Mouse (Mus musculus) left cerebral cortex, adult 18-20 months (tissue): ENCODE data around the gene Pfdn6. TPM values are rescaled to one million over a fixed set of nuclear protein-coding genes. Genes with fewer than 3 reads are reported as not detected.

Experiments
- DNase-seq, 2 experiments: peaks; one replicate each; pipeline ENCODE4 v3.0.0; 2021 to 2022; ENCODE audit warnings: low spot score in 2 of 2, mixed read lengths in 1 of 2
- total RNA-seq, 2 experiments: library from RNA; stranded (reverse); gene quantifications; 2 replicates each; pipeline ENCODE4 v1.2.3; 2021

The Pfdn6 gene
- total RNA-seq, 2 experiments from 2014 or later, result 92.3 to 94.0 TPM

GRCm38 (mm10) chr17:33932970-33933369 lies 7.2 kb downstream of the Pfdn6 start:
- no peak for DNase-seq

GRCm38 (mm10) chr17:33932448-33932847 lies 7.7 kb downstream of the Pfdn6 start:
- no peak for DNase-seq

GRCm38 (mm10) chr17:33931947-33932346 lies 8.2 kb downstream of the Pfdn6 start:
- no peak for DNase-seq

DNA sequence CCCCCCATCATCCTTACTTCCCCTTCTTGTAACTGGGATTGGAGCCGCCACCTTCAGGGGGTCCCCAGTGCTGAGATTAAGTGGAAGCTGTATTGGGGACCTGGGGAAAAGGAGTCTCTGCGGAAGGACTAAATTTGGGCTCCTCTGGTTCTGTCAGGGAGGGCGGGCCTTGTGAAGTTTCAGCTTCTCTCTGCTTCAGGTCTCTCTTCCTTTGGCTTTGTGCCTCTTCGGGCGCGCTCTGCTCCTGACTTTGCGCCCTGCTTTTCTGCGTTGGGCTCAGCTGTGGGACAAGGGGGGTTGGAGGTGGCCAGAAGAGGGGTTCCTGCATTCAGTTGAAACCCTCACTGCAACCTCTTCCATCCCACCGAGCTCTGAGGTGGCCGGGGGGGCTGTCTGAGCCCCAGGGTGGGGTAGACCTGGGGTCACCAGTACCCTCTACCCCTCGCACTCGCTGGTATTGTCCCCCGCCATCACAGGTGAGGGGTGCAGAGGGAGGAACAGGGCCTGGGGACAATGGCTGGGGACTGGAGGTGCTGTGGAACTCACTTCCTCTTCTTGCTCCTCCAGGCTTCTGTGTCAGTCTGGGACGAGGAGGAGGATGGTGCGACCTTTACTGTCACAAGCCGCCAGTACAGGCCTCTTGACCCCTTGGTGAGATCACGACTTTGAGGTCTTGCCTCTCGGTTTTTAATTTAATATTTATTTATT lies 8.8 kb downstream of the Pfdn6 start:
- no peak for DNase-seq

- DNase-seq, result peak; percentile 53 to 62
Observed at GRCm38 (mm10) chr17:33930280-33931158, 9.6 kb downstream of the Pfdn6 start.

- peak; percentile 93 to 94 for DNase-seq
Observed at GRCm38 (mm10) chr17:33929371-33930279, 10.5 kb downstream of the Pfdn6 start, which contains the start of gene Rgl2. Gene Rgl2 (plus strand): TSS chr17:33929543.

- DNase-seq, result no peak
Observed at GRCm38 (mm10) chr17:33928251-33928947, 11.7 kb downstream of the Pfdn6 start.

DNA sequence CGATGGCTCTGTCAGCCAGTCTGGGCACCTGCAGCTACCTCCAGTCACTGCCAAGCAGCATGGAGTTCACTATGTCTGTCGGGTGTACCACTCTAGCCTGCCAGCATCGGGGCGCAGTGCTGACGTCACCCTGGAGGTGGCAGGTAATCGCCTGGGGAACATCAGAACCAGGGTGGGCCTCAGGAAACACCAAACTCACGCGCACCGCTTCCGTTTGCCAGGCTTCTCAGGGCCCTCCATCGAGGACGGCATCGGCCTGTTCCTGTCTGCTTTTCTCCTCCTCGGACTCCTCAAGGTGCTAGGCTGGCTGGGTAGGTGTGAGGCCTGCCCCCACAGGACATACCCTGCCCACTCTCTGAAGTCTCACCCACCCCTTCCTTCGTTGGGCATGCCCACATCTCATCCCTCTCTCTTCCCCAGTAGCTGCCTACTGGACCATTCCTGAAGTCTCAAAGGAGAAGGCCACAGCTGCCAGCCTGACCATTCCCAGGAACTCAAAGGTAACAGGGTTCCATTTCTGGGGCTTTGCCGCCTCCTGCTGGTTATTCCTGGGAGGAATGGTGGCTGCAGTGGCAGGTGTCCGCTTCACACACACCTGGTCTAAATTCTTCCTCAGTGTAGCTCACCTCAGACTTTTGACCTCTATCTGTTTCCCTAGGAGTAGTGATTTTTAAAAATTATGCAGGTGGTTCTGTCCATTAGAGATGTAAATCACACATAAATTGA lies 13.8 kb downstream of the Pfdn6 start:
- no peak for DNase-seq

DNA sequence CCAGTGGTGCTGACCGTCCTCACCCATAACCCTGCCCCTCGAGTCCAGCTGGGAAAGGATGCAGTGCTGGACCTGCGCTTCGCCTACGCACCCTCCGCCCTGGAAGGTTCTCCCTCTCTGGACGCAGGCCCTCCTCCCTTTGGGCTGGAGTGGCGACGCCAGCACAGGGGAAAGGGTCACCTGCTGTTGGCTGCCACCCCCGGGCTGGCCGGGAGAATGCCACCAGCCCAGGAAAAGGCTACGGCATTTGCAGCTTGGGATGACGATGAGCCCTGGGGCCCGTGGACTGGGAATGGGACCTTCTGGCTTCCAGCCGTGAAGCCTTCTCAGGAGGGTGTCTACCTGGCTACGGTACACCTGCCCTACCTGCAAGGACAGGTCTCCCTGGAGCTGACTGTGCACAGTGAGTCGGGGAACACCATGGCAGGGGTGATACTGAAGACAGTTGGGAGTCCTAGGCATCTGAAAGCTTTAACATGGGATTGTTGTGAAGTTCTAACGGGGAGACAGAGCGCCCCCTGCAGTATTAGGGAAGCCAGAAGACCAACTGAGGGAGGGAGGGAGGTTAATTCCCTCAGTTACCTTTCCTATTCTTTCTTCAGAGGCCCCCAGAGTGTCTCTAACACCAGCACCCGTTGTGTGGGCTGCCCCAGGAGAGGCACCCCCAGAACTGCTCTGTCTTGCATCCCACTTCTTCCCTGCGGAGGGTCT lies 14.6 kb downstream of the Pfdn6 start:
- DNase-seq, result no peak

GRCm38 (mm10) chr17:33924577-33925283 lies 15.4 kb downstream of the Pfdn6 start:
- no peak for DNase-seq

- DNase-seq, result no peak
Observed at GRCm38 (mm10) chr17:33921361-33921760, 18.8 kb downstream of the Pfdn6 start.

GRCm38 (mm10) chr17:33920282-33921097 lies 19.7 kb downstream of the Pfdn6 start:
- peak; percentile 82 to 89 for DNase-seq

- DNase-seq, result peak; percentile 29 to 54
Observed at GRCm38 (mm10) chr17:33919351-33920281, 20.5 kb downstream of the Pfdn6 start.

DNA sequence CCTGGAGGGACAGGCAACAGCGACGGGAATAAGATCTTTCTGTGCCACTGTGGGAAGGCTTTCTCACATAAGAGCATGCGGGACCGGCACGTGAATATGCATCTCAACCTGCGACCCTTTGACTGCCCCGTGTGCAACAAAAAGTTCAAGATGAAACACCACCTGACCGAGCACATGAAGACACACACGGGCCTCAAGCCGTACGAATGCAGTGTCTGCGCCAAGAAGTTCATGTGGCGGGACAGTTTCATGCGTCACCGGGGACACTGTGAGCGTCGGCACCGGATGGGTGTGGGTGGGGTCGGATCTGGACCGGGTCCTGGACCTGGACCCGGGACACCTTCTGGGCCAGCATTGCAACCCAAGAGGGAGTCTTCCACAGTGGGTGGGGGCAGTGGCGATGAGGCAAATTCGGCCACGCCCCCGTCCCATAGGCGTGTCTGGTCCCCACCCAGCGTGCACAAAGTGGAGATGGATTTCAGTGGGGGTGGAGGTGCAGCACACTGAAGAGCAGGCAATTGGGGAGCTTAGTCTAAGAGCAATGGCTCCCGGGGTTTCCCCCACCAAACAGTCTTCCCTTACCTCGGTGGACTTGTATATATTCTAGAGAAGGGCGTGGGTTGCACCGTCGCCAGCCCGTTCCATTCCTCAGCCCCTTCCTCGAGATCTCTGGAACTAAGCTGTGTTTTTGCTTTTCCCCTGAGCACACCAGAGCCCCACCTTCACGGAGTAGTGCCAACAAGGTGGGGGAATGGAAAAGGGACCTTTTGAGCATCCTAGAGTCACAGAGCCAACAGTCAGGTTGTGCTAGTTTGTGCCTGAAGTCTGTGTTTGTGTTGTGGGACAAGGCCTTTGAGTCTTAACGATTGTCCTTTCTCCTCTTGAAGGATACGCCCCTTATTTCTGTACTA lies 21.6 kb downstream of the Pfdn6 start:
- peak in 1 of 2 experiments; percentile 2 for DNase-seq

DNA sequence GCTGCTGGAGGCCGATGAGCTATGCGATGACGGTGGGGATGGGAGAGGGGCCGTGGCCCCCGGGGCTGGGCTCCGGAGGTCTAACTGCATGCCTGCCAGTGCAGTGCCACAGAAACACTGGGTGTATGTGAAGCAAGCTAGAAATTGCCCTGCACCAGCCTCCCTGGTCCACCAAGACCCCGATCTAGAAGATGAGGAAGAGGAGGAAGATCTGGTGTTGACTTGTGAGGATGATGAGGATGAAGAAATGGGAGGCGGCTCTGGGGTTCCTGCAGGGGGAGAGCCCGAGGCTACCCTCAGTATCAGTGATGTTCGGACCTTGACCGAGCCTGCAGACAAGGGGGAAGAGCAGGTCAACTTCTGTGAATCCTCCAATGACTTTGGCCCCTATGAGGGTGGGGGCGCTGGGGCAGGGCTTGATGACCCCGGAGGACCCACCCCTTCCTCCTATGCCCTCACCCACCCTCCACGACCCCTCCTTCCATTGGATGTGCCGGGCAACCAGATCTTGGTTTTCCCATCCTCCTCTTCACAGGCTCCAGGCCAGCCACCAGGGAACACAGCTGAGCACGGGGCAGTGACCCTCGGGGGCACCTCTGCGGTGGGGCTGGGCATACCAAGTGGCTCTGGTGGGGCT lies 22.4 kb downstream of the Pfdn6 start:
- no peak for DNase-seq
